Mouse (Mus musculus): ENCODE data around the gene Map3k12. TPM values are rescaled to one million over a fixed set of nuclear protein-coding genes. Genes with fewer than 3 reads are reported as not detected.

Gene Map3k12
- total and polyA plus RNA-seq, 2 experiments from 2014 or later = 39.4 to 75.0 TPM

DNA sequence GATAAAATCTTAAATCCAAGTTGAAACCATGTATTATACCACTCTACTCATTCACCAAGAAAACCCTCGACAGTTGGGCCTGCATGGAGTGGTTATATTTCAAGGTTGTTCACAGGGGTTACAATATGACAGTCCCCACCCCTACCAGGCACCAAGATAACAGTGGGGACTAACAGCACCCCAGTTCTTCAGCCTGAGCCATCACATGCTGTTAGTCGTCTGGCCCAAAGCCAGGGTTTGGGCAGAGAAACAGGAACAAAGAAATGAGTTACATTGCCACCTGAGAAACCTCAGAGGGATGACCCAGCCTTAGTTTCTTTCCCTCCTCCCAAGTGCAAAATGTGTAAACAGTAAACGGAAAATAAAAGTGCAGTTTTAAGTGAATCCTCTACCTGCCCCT lies 17.5 kb downstream of the Map3k12 start:
- H3K36me3 ChIP-seq (ENCODE audit: insufficient read depth) = peaks cover 82% of the 10 kb centered on the region
- no peak overlapping the region for H3K9ac ChIP-seq
- TF ChIP-seq CTCF (IDR thresholded peaks at IDR 0.05; ENCODE audit: low read depth) = no peak
- H3K4me1 ChIP-seq (ENCODE audit: insufficient read depth) = no peaks in the 10 kb centered on the region
- H3K4me2 ChIP-seq (ENCODE audit: low read depth) = no peak overlapping the region
- no peaks in the 10 kb centered on the region for H3K27me3 ChIP-seq (ENCODE audit: insufficient read depth, low read length)
- no peaks in the 10 kb centered on the region for H3K9me3 ChIP-seq (ENCODE audit: low read length)
- H3K27ac ChIP-seq (ENCODE audit: low read depth, low read length) = no peak overlapping the region
- no peak overlapping the region for H3K4me3 ChIP-seq (ENCODE audit: low read depth, low read length)
- WGBS = 69% methylated on average over 3 of the region's 3 CpGs
- DNase-seq = no peak
- no peak for ATAC-seq

DNA sequence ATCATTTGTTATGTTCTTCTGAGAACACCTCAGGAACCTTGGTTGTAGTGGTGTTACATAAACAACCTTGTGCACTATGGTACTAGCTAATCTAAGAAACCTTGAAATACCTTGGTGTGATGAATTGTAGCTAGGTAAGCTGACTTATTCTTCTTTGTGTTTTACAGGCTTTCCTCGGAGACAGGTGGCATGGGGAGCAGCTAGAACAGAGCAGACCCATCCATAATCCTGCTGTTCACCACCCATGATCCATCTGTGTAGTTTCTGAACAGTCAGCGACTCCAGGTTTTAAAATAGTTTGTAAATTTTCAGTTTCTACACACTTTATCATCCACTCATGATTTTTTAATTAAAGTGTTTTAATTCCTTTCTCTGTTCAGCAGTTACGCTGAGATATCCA lies 18.5 kb downstream of the Map3k12 start:
- DNase-seq (no peak), ATAC-seq (no peak)
- TF ChIP-seq CTCF (IDR thresholded peaks at IDR 0.05; ENCODE audit: low read depth) = no peak
- WGBS = 77% methylated on average over 3 of the region's 3 CpGs
- Histone ChIP-seq H3K9me3 (ENCODE audit: low read length) (no peaks in the 10 kb centered on the region), H3K27me3 (ENCODE audit: insufficient read depth, low read length) (no peaks in the 10 kb centered on the region), H3K4me3 (ENCODE audit: low read depth, low read length) (no peak overlapping the region), H3K4me2 (ENCODE audit: low read depth) (no peak overlapping the region), H3K4me1 (ENCODE audit: insufficient read depth) (no peaks in the 10 kb centered on the region), H3K36me3 (ENCODE audit: insufficient read depth) (peaks cover 79% of the 10 kb centered on the region), H3K27ac (ENCODE audit: low read depth, low read length) (no peak overlapping the region), H3K9ac (no peak overlapping the region)

- no peaks in the 10 kb centered on the region for H3K27me3 ChIP-seq (ENCODE audit: insufficient read depth, low read length)
- no peak overlapping the region for H3K27ac ChIP-seq (ENCODE audit: low read depth, low read length)
- peaks cover 72% of the 10 kb centered on the region for H3K36me3 ChIP-seq (ENCODE audit: insufficient read depth)
- no peak overlapping the region for H3K9ac ChIP-seq
- H3K4me2 ChIP-seq (ENCODE audit: low read depth) = no peak overlapping the region
- H3K9me3 ChIP-seq (ENCODE audit: low read length) = no peaks in the 10 kb centered on the region
- ATAC-seq (no peak), DNase-seq (no peak)
- H3K4me3 ChIP-seq (ENCODE audit: low read depth, low read length) = no peak overlapping the region
- TF ChIP-seq CTCF (IDR thresholded peaks at IDR 0.05; ENCODE audit: low read depth) = no peak
- no peaks in the 10 kb centered on the region for H3K4me1 ChIP-seq (ENCODE audit: insufficient read depth)
- WGBS = 86% methylated on average over 1 of the region's 1 CpGs
Measured at GRCm38 (mm10) chr15:102487664-102488063, 29.2 kb downstream of the Map3k12 start.

DNA sequence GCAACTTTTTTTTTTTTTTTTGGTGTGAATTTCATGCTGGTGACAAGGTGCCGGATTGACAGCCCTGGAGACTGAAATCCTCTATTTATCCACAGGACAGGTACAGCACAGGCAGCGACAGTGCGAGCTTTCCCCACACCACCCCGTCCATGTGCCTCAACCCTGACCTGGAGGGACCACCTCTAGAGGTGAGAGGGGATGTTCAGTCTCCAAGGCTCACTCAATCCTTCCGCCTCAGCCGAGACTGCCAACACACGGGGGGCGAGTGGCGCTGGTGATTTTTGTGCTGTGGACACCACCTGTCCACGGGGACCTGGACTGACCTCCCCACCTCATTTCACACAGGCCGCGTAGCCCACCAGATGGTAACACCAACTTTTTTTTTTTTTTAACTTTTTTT lies 31.0 kb downstream of the Map3k12 start:
- H3K4me1 ChIP-seq (ENCODE audit: insufficient read depth) = no peaks in the 10 kb centered on the region
- no peak for TF ChIP-seq CTCF (IDR thresholded peaks at IDR 0.05; ENCODE audit: low read depth)
- no peak overlapping the region for H3K27ac ChIP-seq (ENCODE audit: low read depth, low read length)
- H3K9ac ChIP-seq = no peak overlapping the region
- no peaks in the 10 kb centered on the region for H3K9me3 ChIP-seq (ENCODE audit: low read length)
- no peaks in the 10 kb centered on the region for H3K27me3 ChIP-seq (ENCODE audit: insufficient read depth, low read length)
- ATAC-seq = no peak
- H3K36me3 ChIP-seq (ENCODE audit: insufficient read depth) = peaks cover 71% of the 10 kb centered on the region
- no peak overlapping the region for H3K4me3 ChIP-seq (ENCODE audit: low read depth, low read length)
- no peak overlapping the region for H3K4me2 ChIP-seq (ENCODE audit: low read depth)
- 92% methylated on average over 12 of the region's 12 CpGs for WGBS
- DNase-seq = no peak

DNA sequence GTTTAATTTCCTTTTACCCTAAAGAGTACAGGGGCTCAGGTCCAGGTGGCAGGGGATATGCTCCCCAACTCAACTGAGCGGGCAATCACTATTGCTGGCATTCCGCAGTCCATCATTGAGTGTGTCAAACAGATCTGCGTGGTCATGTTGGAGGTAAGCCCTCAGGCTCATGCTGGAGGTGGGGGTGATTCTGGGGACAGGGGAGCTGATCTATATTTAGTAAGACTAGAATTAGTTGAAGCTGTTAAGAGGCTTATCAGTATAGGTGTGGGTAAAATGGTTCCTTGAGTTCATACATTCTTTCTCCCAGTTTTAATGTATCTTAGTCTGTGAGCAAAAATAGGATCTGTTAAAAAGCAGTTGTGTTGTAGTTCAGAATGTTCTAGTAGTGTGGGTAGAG lies 33.7 kb downstream of the Map3k12 start:
- ATAC-seq (no peak), DNase-seq (no peak)
- Histone ChIP-seq H3K4me2 (ENCODE audit: low read depth) (no peak overlapping the region), H3K9ac (no peak overlapping the region), H3K27me3 (ENCODE audit: insufficient read depth, low read length) (no peaks in the 10 kb centered on the region), H3K4me1 (ENCODE audit: insufficient read depth) (no peaks in the 10 kb centered on the region), H3K9me3 (ENCODE audit: low read length) (no peaks in the 10 kb centered on the region), H3K4me3 (ENCODE audit: low read depth, low read length) (no peak overlapping the region), H3K36me3 (ENCODE audit: insufficient read depth) (peaks cover 65% of the 10 kb centered on the region), H3K27ac (ENCODE audit: low read depth, low read length) (no peak overlapping the region)
- no peak for TF ChIP-seq CTCF (IDR thresholded peaks at IDR 0.05; ENCODE audit: low read depth)
- 93% methylated on average over 3 of the region's 3 CpGs for WGBS

- H3K9ac ChIP-seq = no peak overlapping the region
- peaks cover 44% of the 10 kb centered on the region for H3K36me3 ChIP-seq (ENCODE audit: insufficient read depth)
- peaks cover 6% of the 10 kb centered on the region; the same call in 1 of the 2 replicates for H3K4me1 ChIP-seq (ENCODE audit: insufficient read depth)
- ATAC-seq (no peak), DNase-seq (no peak)
- no peak overlapping the region for H3K4me3 ChIP-seq (ENCODE audit: low read depth, low read length)
- H3K4me2 ChIP-seq (ENCODE audit: low read depth) = no peak overlapping the region
- 91% methylated on average over 2 of the region's 2 CpGs for WGBS
- H3K27me3 ChIP-seq (ENCODE audit: insufficient read depth, low read length) = no peaks in the 10 kb centered on the region
- no peak overlapping the region for H3K27ac ChIP-seq (ENCODE audit: low read depth, low read length)
- H3K9me3 ChIP-seq (ENCODE audit: low read length) = no peaks in the 10 kb centered on the region
- no peak for TF ChIP-seq CTCF (IDR thresholded peaks at IDR 0.05; ENCODE audit: low read depth)
Measured at GRCm38 (mm10) chr15:102474520-102474919, 42.3 kb downstream of the Map3k12 start.

DNA sequence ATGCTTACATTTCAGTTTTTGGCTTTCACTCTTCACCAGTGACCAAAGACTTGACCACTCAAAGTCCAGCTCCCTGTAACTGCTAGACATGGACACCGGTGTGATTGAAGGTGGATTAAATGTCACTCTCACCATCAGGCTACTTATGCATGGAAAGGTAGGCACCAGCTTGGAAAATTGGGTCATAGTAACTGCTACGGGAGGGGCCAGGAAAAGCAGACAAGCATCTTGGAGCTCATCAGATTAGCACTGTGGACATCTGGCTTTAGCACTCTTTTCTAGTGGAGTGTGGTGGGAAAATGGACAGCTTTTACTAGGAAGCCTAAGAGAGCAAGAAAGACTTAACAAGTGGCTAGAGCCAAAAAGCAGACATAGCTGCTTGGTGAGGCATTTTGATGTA lies 43.6 kb downstream of the Map3k12 start:
- H3K4me2 ChIP-seq (ENCODE audit: low read depth) = no peak overlapping the region
- H3K4me1 ChIP-seq (ENCODE audit: insufficient read depth) = peaks cover 6% of the 10 kb centered on the region; the same call in 1 of the 2 replicates
- no peak overlapping the region for H3K27ac ChIP-seq (ENCODE audit: low read depth, low read length)
- no peaks in the 10 kb centered on the region for H3K9me3 ChIP-seq (ENCODE audit: low read length)
- 66% methylated on average over 2 of the region's 2 CpGs for WGBS
- no peaks in the 10 kb centered on the region for H3K27me3 ChIP-seq (ENCODE audit: insufficient read depth, low read length)
- no peak overlapping the region for H3K4me3 ChIP-seq (ENCODE audit: low read depth, low read length)
- DNase-seq (no peak), ATAC-seq (no peak)
- TF ChIP-seq CTCF (IDR thresholded peaks at IDR 0.05; ENCODE audit: low read depth) = no peak
- no peak overlapping the region for H3K9ac ChIP-seq
- peaks cover 33% of the 10 kb centered on the region for H3K36me3 ChIP-seq (ENCODE audit: insufficient read depth)

GRCm38 (mm10) chr15:102471727-102472126 lies 45.1 kb downstream of the Map3k12 start:
- Histone ChIP-seq H3K9ac (peak overlapping the region; percentile 81; the same call in 1 of the 2 replicates), H3K27ac (ENCODE audit: low read depth, low read length) (no peak overlapping the region), H3K27me3 (ENCODE audit: insufficient read depth, low read length) (no peaks in the 10 kb centered on the region), H3K4me3 (ENCODE audit: low read depth, low read length) (peak overlapping the region; percentile 88), H3K4me2 (ENCODE audit: low read depth) (peak overlapping the region; percentile 63), H3K9me3 (ENCODE audit: low read length) (no peaks in the 10 kb centered on the region), H3K36me3 (ENCODE audit: insufficient read depth) (peaks cover 22% of the 10 kb centered on the region), H3K4me1 (ENCODE audit: insufficient read depth) (peaks cover 6% of the 10 kb centered on the region; the same call in 1 of the 2 replicates)
- no peak for TF ChIP-seq CTCF (IDR thresholded peaks at IDR 0.05; ENCODE audit: low read depth)
- ATAC-seq = no peak
- DNase-seq = no peak

All from forebrain, postnatal 0 days (tissue).